Mouse (Mus musculus) right cerebral cortex, adult 18-20 months (tissue): ENCODE results near the gene Mypn.
A peak's percentile ranks its signal among the peaks of the same experiment; 100 is the strongest.

Experiments
- DNase-seq: peaks from one replicate; pipeline ENCODE4 v3.0.0; 2022; ENCODE audit warnings: mixed read lengths

Mypn gene

GRCm38 (mm10) chr10:63203728-63204127 lies at the start of gene Mypn:
TSS of gene Mypn (minus strand) at chr10:63203952.
- DNase-seq = no peak

GRCm38 (mm10) chr10:63248421-63248820 lies 44.7 kb upstream of the Mypn start:
- DNase-seq = no peak

GRCm38 (mm10) chr10:63247457-63247856 lies 43.7 kb upstream of the Mypn start:
- DNase-seq = no peak

- no peak for DNase-seq
Measured at GRCm38 (mm10) chr10:63245846-63246245, 42.1 kb upstream of the Mypn start.

- no peak for DNase-seq
Measured at GRCm38 (mm10) chr10:63244746-63245145, 41.0 kb upstream of the Mypn start.

GRCm38 (mm10) chr10:63244055-63244671 lies 40.4 kb upstream of the Mypn start:
- DNase-seq = no peak

GRCm38 (mm10) chr10:63243493-63244054 lies 39.8 kb upstream of the Mypn start, which contains the start of gene Herc4:
TSS of gene Herc4 (plus strand) at chr10:63243810.
- peak; percentile 94 for DNase-seq

GRCm38 (mm10) chr10:63242798-63243435 lies 39.2 kb upstream of the Mypn start:
- DNase-seq = no peak

- no peak for DNase-seq
Measured at GRCm38 (mm10) chr10:63240868-63241271, 37.1 kb upstream of the Mypn start.

GRCm38 (mm10) chr10:63239848-63240247 lies 36.1 kb upstream of the Mypn start:
- no peak for DNase-seq

GRCm38 (mm10) chr10:63238090-63238489 lies 34.3 kb upstream of the Mypn start:
- DNase-seq = no peak

GRCm38 (mm10) chr10:63237206-63237605 lies 33.5 kb upstream of the Mypn start:
- DNase-seq = no peak

GRCm38 (mm10) chr10:63236663-63237062 lies 32.9 kb upstream of the Mypn start:
- no peak for DNase-seq

GRCm38 (mm10) chr10:63235889-63236288 lies 32.1 kb upstream of the Mypn start:
- no peak for DNase-seq

- DNase-seq = peak; percentile 59
Measured at GRCm38 (mm10) chr10:63234133-63234532, 30.4 kb upstream of the Mypn start.

GRCm38 (mm10) chr10:63231630-63232029 lies 27.9 kb upstream of the Mypn start:
- no peak for DNase-seq

GRCm38 (mm10) chr10:63230854-63231253 lies 27.1 kb upstream of the Mypn start:
- DNase-seq = peak; percentile 31

- DNase-seq = no peak
Measured at GRCm38 (mm10) chr10:63230266-63230665, 26.5 kb upstream of the Mypn start.

GRCm38 (mm10) chr10:63224341-63224740 lies 20.6 kb upstream of the Mypn start:
- DNase-seq = no peak

- DNase-seq = peak; percentile 33
Measured at GRCm38 (mm10) chr10:63221081-63221783, 17.5 kb upstream of the Mypn start.

- no peak for DNase-seq
Measured at GRCm38 (mm10) chr10:63208871-63209270, 5.1 kb upstream of the Mypn start.

GRCm38 (mm10) chr10:63203002-63203401 lies 750 bp downstream of the Mypn start:
- no peak for DNase-seq

- no peak for DNase-seq
Measured at GRCm38 (mm10) chr10:63201534-63201933, 2.2 kb downstream of the Mypn start.

- no peak for DNase-seq
Measured at GRCm38 (mm10) chr10:63199008-63199407, 4.7 kb downstream of the Mypn start.
